Mouse (Mus musculus): ENCODE data around the gene Tulp1. TPM values are rescaled to one million over a fixed set of nuclear protein-coding genes. Genes with fewer than 3 reads are reported as not detected.
"Not testable (repeated sequence)": the region's sequence is repeated elsewhere in the genome, so short reads cannot be mapped to it uniquely, and the experiment has no call there.

The Tulp1 gene
- total RNA-seq (2021): not detected
- long read RNA-seq, experiment 1: 0 reads
- long read RNA-seq, experiment 2: 0 reads

DNA sequence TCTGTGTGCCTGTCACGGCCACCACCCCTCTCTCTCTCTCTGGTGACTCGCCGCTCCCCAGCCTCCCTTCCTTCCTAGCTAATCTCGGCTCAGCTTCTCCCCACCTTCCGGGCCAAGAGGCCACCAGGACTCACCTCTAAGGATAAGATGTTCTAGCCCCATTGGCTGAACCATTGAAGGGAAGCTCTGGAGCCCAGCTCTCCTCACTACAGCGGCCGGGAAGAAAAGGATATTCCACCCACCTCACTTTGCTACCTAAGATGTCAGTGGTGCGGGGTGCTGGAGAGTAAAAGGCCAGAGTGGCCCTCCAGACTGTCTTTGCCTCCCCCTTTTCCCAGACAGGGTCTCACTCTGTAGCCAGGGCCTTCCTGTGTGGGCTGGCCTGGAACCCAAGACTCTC, at the start of gene Tulp1:
Gene Tulp1, minus strand, starts transcription at position 101 of the 400 bp plus-strand sequence.
- DNase-seq (ENCODE audit: low spot score in 2 of 2): no peak

DNA sequence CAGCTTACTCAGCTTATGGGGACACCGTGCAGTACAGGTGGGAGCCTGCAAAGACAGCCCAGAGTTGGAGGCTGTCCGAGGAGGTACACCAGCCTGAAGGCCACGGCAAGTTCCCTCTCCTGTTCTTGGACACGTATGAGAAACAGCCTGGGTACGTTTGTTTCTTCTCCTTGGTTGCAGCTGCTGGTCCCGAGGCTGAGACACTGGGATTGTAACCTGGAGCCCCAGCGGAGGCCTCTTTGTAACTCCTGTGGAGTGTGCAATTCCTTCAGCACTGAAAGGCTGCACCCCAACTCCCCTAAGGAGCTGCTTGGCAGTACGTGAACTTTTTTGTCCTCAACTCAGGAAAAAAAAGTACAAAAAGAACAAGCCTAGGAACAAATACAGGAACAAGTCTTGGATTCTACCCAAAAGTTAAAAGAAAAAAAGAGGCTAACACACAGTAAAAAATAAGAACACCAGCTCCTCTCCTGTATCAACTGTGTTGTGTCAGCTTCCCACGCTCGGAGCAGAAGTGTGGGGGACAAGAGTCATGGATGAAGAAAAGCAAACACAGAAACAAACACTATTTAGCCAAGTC, 46.4 kb upstream of the Tulp1 start:
- no peak for DNase-seq (ENCODE audit: low spot score in 2 of 2)

- no peak for DNase-seq (ENCODE audit: low spot score in 2 of 2)
Measured at GRCm38 (mm10) chr17:28410731-28411130, 45.7 kb upstream of the Tulp1 start.

- DNase-seq (ENCODE audit: low spot score in 2 of 2): no peak
Measured at GRCm38 (mm10) chr17:28408251-28408918, 43.4 kb upstream of the Tulp1 start.

GRCm38 (mm10) chr17:28407418-28408250, 42.6 kb upstream of the Tulp1 start:
- peak; percentile 78 to 83 for DNase-seq (ENCODE audit: low spot score in 2 of 2)

DNA sequence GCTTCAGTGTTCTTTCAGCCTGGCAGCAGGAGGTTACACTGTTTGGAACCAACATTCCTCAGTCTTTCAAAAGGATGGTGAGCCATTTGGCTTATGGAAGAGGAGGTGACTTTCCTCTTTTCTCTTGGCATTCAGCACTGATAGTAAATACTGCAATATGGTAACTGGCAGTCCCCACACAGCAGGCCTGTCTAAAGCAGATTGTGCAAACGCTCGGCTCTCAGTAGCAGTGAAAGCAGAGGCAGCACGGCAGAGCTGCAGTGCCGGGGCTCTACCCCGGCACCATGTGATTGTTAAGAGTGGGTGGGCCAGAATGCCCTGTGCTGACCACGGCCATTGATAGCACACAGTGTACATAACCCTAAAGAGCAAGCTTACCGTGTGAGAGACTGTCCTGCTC, 41.4 kb upstream of the Tulp1 start:
- DNase-seq (ENCODE audit: low spot score in 2 of 2): peak in 1 of 2 experiments; percentile 50

GRCm38 (mm10) chr17:28404745-28405144, 39.7 kb upstream of the Tulp1 start:
- DNase-seq (ENCODE audit: low spot score in 2 of 2): not testable (repeated sequence)

DNA sequence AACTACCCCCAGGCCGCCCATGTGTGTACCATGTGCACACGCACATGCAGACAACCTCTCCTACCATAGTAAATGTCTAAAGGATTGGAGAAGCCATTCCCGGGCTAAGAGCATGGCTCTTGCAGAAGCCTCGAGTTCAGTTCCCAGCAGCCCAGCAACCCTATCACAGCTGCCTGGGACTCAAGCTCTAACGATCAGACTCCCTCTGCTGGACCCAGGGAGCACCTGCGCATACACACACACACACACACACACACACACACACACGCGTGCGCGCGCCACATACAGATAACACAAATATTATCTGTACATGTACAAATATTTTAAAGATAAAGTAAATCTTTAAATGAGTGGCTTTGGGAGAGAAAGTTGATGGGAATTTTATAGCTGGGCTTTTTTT, 39.3 kb upstream of the Tulp1 start:
- no peak for DNase-seq (ENCODE audit: low spot score in 2 of 2)

DNA sequence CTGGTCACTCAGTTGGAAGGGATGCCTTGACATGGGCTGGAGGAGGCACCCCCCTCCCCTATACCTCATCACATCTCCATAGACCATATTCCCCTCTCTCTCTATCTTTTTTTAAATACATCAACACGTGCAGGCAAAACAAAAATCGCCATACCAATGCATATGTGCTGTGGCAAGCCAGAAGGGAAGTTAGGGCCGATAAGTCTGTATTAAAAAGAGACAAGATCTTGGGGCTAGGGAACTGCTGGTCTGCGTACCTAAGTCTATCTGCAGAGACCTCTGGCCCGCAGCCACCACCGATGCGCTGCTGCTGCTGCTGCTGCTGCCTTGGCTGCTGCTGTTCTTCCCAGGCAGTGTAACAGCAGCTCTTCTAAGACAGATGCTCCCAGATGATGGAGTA, 30.0 kb upstream of the Tulp1 start:
- DNase-seq (ENCODE audit: low spot score in 2 of 2): no peak

DNA sequence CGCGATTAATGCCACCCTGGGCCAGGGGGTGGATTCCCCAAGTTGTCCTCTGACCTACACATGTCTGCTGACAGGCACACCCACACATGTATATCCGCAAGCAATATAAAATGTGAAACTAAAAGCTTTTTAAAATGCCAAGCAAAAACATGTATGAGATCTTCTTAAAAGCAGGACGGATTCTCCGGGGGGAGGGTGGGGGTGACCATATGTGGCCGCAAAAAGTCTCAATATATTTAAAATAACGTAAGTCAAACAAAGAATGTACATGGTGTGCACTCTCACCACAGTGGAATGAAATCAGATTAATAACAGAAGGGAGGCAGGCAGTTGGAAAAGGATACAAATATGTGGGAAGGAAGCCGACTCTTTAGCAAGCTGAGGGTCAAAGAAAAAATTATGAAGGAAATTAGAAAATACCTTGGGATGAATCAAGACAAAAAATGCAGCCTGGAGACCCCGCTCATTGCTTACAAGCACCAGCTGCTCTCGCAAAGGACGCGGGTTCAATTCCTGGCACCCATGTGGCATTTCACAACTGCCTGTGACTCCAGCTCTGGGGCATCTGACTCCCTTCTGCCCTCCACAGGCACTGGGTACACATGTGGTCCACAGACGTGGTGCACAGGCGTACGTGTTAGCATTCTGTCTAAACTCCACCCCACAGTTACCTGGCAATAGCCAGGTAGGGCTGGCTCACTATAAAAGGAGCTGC, 29.2 kb upstream of the Tulp1 start:
- DNase-seq (ENCODE audit: low spot score in 2 of 2): no peak

DNA sequence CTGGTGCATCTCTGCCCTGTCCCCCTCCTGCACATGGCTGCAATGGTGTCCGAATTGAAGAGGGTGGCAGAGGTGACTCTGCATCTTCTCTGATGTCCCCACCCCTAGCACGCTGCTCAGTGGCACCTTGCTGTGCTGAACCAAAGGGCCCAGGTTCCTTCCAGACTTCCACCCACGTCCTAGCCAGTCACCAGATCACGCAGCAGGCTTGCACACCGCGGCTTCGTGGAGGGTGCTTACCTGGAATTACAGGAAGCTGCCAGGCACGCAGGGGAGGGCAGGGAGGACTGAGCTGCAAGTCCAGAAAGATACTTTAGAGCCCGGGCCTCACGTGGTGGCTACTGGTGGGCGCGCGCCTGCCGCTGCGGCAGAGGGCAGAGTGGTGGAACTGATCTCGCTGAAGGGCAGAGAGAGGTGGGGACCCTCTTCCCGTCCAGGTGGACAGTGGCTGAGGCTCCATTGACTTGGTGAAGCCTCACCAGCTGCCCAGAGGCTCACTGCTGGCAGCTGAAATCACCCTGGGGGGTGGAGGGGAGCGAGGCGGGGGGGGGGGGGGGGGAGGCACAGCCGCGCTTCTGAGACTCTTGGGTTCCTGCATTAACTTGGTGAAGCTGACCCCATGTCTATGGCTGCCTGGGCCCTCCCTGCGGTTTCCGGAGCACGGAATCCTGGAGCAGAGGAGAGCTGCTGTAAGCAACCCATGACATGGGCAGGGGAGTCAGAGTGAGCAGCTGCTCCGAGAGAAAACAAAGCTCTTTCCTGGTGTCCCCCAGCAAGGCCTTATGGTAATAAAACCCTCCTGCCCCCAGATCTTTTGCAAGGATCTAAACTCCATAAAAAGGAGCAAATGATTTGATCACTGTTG, 26.8 kb upstream of the Tulp1 start:
- no peak for DNase-seq (ENCODE audit: low spot score in 2 of 2)

- no peak for DNase-seq (ENCODE audit: low spot score in 2 of 2)
Measured at GRCm38 (mm10) chr17:28388534-28388933, 23.5 kb upstream of the Tulp1 start.

- DNase-seq (ENCODE audit: low spot score in 2 of 2): peak; percentile 83 to 87
Measured at GRCm38 (mm10) chr17:28386150-28386905, 21.3 kb upstream of the Tulp1 start.

GRCm38 (mm10) chr17:28384298-28384697, 19.3 kb upstream of the Tulp1 start:
- no peak for DNase-seq (ENCODE audit: low spot score in 2 of 2)

DNA sequence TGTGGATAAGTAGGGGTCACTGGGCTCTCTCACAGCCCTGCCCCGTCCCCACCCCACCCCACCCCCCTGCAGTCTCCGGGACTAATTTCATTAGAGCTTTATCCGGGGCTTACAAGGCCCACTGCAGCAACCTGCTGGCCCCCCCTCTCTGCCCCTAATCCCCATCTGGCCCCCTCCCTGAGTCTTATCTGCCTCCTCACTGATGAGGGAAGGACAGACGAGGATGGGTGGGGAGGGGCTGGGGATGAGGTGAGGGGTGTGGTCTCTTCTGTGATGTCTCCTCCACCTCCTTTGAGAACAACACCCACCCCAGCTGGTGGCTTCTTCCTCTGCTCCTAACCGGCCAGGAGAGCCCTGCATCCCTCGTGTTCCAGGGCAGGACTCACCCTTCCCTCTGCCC, 15.2 kb upstream of the Tulp1 start:
- no peak for DNase-seq (ENCODE audit: low spot score in 2 of 2)

DNA sequence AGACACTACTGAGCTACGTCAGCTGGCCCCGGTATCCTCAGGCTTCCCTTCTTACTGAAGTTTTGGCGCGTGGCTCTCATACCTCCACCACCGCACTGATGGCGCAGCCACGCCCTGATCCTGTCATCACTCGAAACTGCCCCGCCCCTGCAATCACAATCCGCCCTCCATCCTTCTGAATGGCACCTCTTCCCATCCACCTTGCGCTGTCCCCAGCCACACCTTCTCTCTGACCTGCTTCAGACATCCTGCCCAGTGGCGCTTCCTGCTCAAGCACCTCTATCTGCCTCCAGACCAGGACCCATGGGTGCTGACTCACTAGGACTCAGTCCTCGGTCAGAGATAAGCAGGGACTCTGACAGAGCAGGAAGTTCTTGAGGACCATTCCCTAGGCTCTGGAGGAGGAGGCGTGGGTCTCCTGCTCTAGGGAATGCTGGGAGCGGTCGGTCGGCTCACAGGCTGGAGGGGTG, 10.6 kb upstream of the Tulp1 start:
- DNase-seq (ENCODE audit: low spot score in 2 of 2): no peak

DNA sequence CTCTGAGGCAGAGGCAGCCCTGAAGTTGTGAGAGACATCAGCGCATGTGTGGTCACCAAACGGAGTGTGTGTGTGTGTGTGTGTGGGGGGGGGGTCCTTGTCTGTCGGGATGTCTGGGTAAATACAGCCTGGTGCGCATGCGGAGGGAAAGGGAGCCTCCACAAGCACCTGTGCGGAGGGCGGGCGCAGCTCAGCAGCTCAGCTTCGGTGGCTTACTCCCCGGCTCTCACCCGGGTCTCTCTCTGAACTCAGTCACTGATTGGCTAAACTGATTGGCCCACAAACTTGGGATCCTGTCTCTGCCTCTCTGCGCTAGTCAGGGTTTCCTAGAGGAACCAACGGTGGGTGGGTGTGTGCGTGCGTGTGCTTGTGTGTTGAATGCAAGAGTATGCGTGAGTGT, 9.5 kb upstream of the Tulp1 start:
- no peak for DNase-seq (ENCODE audit: low spot score in 2 of 2)

DNA sequence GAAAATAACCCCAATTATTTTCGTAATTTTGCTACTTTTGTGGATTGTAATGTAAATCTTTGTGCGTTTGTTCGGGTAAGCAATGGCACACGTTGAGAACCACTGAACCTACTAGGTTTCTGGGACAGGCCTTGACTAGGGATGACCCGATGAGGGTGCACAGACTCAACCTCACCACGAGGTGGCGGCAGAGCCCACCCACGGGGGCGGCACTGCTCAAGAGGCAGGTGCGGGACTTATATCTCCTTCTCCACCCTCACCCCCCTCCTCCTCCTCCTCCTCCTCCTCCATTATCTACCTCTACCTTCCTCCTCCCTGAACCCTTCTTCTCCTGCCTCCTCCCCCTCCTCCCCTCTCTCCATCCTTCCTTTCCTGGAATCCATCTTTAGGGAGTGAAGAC, 8.8 kb upstream of the Tulp1 start:
- peak in 1 of 2 experiments; percentile 18 for DNase-seq (ENCODE audit: low spot score in 2 of 2)

DNA sequence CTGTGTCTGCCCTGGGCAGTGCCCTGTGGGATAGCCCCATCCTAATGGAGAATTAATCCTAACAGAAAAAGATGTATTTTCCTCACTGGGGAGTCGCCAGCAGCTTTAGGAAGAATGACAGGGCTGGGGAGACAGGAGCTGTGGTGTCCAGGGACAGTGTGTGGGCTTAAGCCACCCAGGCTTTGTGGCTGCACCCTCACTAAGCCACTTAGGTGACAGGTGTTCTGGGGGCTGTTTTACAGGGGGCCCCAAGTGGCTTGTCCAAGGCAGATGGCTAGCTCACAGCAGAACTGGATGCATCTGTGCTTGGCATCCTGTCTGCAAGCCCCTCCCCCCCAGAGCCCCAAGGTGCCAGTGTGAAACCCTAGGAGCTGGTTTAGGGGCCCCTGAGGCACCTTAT, 6.9 kb upstream of the Tulp1 start:
- no peak for DNase-seq (ENCODE audit: low spot score in 2 of 2)

DNA sequence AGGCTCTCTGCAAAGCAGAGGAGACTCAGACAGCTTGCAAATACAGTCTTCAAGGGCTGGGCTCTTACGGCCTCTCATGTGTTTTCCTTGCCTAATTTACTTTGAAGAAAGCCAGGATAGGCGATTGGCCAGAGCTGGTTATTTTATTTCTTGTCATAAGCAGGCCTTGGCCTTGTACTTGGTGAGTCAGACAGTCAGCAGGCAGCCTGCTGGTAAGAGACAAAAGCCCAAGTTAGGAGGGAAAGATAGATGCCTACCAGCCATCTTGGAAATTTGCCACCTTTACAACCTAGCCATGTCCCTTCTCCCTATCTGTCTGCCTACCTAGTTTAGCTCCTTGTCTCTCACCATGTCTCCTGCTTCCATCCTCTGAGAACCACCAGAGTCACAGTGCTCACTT, 6.3 kb upstream of the Tulp1 start:
- no peak for DNase-seq (ENCODE audit: low spot score in 2 of 2)
